Mouse (Mus musculus): Measurements from ENCODE around the gene Tollip.

Gene Tollip

GRCm38 (mm10) chr7:141918407-141918806 lies at the start of gene Tollip:
Gene Tollip, minus strand, starts transcription at chr7:141918507.
- DNase-seq (ENCODE audit: low read depth, low spot score): no peak

- no peak for DNase-seq (ENCODE audit: low read depth, low spot score)
Observed at GRCm38 (mm10) chr7:141966281-141966680, 48.0 kb upstream of the Tollip start.

GRCm38 (mm10) chr7:141962521-141962920 lies 44.2 kb upstream of the Tollip start:
- DNase-seq (ENCODE audit: low read depth, low spot score): no peak

GRCm38 (mm10) chr7:141961491-141961890 lies 43.2 kb upstream of the Tollip start:
- DNase-seq (ENCODE audit: low read depth, low spot score): no peak

- DNase-seq (ENCODE audit: low read depth, low spot score): no peak
Observed at GRCm38 (mm10) chr7:141960926-141961325, 42.6 kb upstream of the Tollip start.

- DNase-seq (ENCODE audit: low read depth, low spot score): no peak
Observed at GRCm38 (mm10) chr7:141959133-141959532, 40.8 kb upstream of the Tollip start.

GRCm38 (mm10) chr7:141958211-141958610 lies 39.9 kb upstream of the Tollip start:
- no peak for DNase-seq (ENCODE audit: low read depth, low spot score)

GRCm38 (mm10) chr7:141957524-141958051 lies 39.3 kb upstream of the Tollip start:
- no peak for DNase-seq (ENCODE audit: low read depth, low spot score)

GRCm38 (mm10) chr7:141956174-141956566 lies 37.9 kb upstream of the Tollip start:
- no peak for DNase-seq (ENCODE audit: low read depth, low spot score)

GRCm38 (mm10) chr7:141955565-141956173 lies 37.4 kb upstream of the Tollip start:
- peak; percentile 71 for DNase-seq (ENCODE audit: low read depth, low spot score)

GRCm38 (mm10) chr7:141953616-141954015 lies 35.3 kb upstream of the Tollip start:
- no peak for DNase-seq (ENCODE audit: low read depth, low spot score)

- DNase-seq (ENCODE audit: low read depth, low spot score): no peak
Observed at GRCm38 (mm10) chr7:141952920-141953319, 34.6 kb upstream of the Tollip start.

GRCm38 (mm10) chr7:141951821-141952220 lies 33.5 kb upstream of the Tollip start:
- no peak for DNase-seq (ENCODE audit: low read depth, low spot score)

- DNase-seq (ENCODE audit: low read depth, low spot score): no peak
Observed at GRCm38 (mm10) chr7:141950104-141951013, 32.1 kb upstream of the Tollip start.

- no peak for DNase-seq (ENCODE audit: low read depth, low spot score)
Observed at GRCm38 (mm10) chr7:141949799-141950103, 31.4 kb upstream of the Tollip start.

GRCm38 (mm10) chr7:141948906-141949798 lies 30.8 kb upstream of the Tollip start, which contains the start of gene Brsk2:
Gene Brsk2, plus strand, starts transcription at chr7:141949751.
- peak; percentile 92 for DNase-seq (ENCODE audit: low read depth, low spot score)

GRCm38 (mm10) chr7:141948045-141948444 lies 29.7 kb upstream of the Tollip start:
- DNase-seq (ENCODE audit: low read depth, low spot score): no peak

- no peak for DNase-seq (ENCODE audit: low read depth, low spot score)
Observed at GRCm38 (mm10) chr7:141947512-141947911, 29.2 kb upstream of the Tollip start.

GRCm38 (mm10) chr7:141945927-141946326 lies 27.6 kb upstream of the Tollip start:
- DNase-seq (ENCODE audit: low read depth, low spot score): no peak

- DNase-seq (ENCODE audit: low read depth, low spot score): no peak
Observed at GRCm38 (mm10) chr7:141943444-141943843, 25.1 kb upstream of the Tollip start.

- no peak for DNase-seq (ENCODE audit: low read depth, low spot score)
Observed at GRCm38 (mm10) chr7:141934951-141935350, 16.6 kb upstream of the Tollip start.

All from telencephalon, adult 2 months (tissue).